Mouse (Mus musculus) heart, postnatal 0 days (tissue): ENCODE data around the gene Fbxo44.

ENCODE experiments used
- CTCF ChIP-seq: IDR thresholded peaks from 2 replicates; pipeline ENCODE4 v1.5.1; 2016; ENCODE audit warnings: antibody characterized with exemption, control low read depth, low read depth
- EP300 ChIP-seq: IDR thresholded peaks from 2 replicates; pipeline ENCODE4 v1.6.1; 2016; ENCODE audit warnings: antibody characterized with exemption, low read depth

DNA sequence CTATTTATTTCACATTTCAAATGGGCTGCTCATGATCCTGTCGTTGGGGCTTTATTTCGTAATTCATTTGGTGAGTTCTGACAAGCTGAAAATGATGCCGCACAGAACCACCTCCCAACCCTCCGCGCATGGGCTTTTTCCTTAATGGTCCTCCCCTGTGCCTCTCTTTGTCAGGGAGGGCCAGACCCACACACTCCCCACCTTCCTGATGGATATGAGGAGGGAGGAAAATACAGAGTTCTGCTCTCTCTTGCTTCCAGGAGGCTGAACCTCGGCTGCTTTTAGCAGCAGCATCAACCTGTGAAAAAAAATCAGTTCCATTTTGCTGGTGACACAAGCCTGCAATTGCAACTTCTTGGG is 44.6 kb upstream of the Fbxo44 start:
- TF ChIP-seq CTCF (no peak), EP300 (no peak)
